Mouse (Mus musculus) liver, postnatal 0 days (tissue): ENCODE measurements around the gene Tshz2.

ENCODE experiments used
- CTCF ChIP-seq: sonication (generic); IDR thresholded peaks from 2 replicates; pipeline ENCODE4 v1.5.1; 2016; ENCODE audit warnings: antibody characterized with exemption, low read depth
- EP300 ChIP-seq: IDR thresholded peaks from 2 replicates; pipeline ENCODE4 v1.6.1; 2016; ENCODE audit warnings: antibody characterized with exemption, low read depth, mild to moderate bottlenecking

DNA sequence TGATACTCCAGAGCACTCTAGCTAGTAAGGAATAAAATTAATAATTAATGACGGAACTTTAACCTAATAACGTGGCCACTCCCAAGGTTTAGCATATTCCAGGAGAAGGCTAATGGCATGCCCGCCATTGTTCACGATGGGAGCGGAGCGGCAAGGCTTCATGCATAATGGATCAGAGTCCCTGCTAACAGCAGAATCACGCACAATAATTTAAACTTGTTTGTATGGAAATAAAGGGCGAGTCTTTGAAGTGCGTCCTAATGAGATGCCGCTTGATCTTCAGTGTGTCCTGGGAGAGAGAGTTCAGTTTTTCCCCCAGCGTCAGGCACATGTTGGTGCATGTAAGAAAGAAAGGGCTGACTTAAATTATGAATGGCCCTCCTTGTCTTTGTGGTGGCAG, 376.9 kb downstream of the Tshz2 start:
- TF ChIP-seq CTCF (no peak), EP300 (no peak)
